Mouse (Mus musculus) left cerebral cortex, postnatal 36 days (tissue): ENCODE measurements around the gene 4930402F06Rik. TPM values are rescaled to one million over a fixed set of nuclear protein-coding genes. Genes with fewer than 3 reads are reported as not detected.

ENCODE experiments used
- total RNA-seq, 2 experiments: library from RNA; stranded (reverse); gene quantifications; 2 replicates each; pipeline ENCODE4 v1.2.3; 2021

The 4930402F06Rik gene
- total RNA-seq, 2 experiments from 2014 or later = not detected

Other genes starting within 250 kb of the 4930402F06Rik start
- 100 to 1,000 TPM; 224 to 235 TPM for gene Rab14, start 196.1 kb downstream of the 4930402F06Rik start, total RNA-seq
- gene Gsn, start 140.8 kb downstream of the 4930402F06Rik start, total RNA-seq = 10 to 100 TPM; 57.7 to 90.6 TPM
- 1 to 10 TPM; 5.7 to 6.0 TPM for gene Stom, start 60.2 kb downstream of the 4930402F06Rik start, total RNA-seq
- gene 4930568D16Rik, start 29.4 kb downstream of the 4930402F06Rik start, total RNA-seq = not detected
- 1 to 10 TPM; 3.3 to 3.8 TPM for gene Ggta1, start 66.1 kb upstream of the 4930402F06Rik start, total RNA-seq
- 100 to 1,000 TPM; 144 to 156 TPM for gene Dab2ip, start 161.1 kb upstream of the 4930402F06Rik start, total RNA-seq